Mouse (Mus musculus) heart, embryonic 14.5 days (tissue): Measurements from ENCODE around the gene Vstm2l. TPM values are rescaled to one million over a fixed set of nuclear protein-coding genes. Genes with fewer than 3 reads are reported as not detected.

Experiments used
- ATAC-seq: fragments of 200-750 bp; cut with Nextera tagmentation; 2 replicates; pipeline ENCODE4 v1.8.0; 2017; ENCODE audit warnings: low read depth, moderate TSS enrichment; ENCODE audit not compliant: insufficient number of reproducible peaks, insufficient read depth, low FRiP score
- H3K27ac ChIP-seq, 2 experiments: fragments of 200-500 bp in 1 of 2; fragments of 300-500 bp in 1 of 2; sonication (generic) in 1 of 2; replicated peaks in 1 of 2; 2 replicates each; pipeline ENCODE4 v1.5.1; 2012 to 2014; ENCODE audit warnings: low read depth in 2 of 2, low read length in 2 of 2, control low read depth in 1 of 2, mild to moderate bottlenecking in 1 of 2, mixed read lengths in 1 of 2; ENCODE audit not compliant: control insufficient read depth in 1 of 2, insufficient read depth in 1 of 2
- H3K27me3 ChIP-seq: fragments of 300-500 bp; sonication (generic); 2 replicates; pipeline ENCODE4 v1.6.1; 2014; ENCODE audit warnings: mild to moderate bottlenecking, low read length, control low read depth; ENCODE audit not compliant: control insufficient read depth, insufficient read depth
- H3K36me3 ChIP-seq: fragments of 300-500 bp; sonication (generic); 2 replicates; pipeline ENCODE4 v1.6.1; 2014; ENCODE audit warnings: mild to moderate bottlenecking, control low read depth, low read length, mixed read lengths; ENCODE audit not compliant: control insufficient read depth, insufficient read depth
- H3K4me1 ChIP-seq, 2 experiments: fragments of 200-500 bp in 1 of 2; fragments of 300-500 bp in 1 of 2; sonication (generic) in 1 of 2; 2 replicates each; pipeline ENCODE4 v1.6.1; 2012 to 2014; ENCODE audit warnings: low read length in 2 of 2, control low read depth in 1 of 2, mixed read lengths in 1 of 2; ENCODE audit not compliant: control insufficient read depth in 2 of 2, insufficient read depth in 2 of 2
- H3K4me2 ChIP-seq: fragments of 300-500 bp; sonication (generic); 2 replicates; pipeline ENCODE4 v1.6.1; 2014; ENCODE audit warnings: mild to moderate bottlenecking, low read length
- H3K4me3 ChIP-seq, 2 experiments: fragments of 200-500 bp in 1 of 2; fragments of 300-500 bp in 1 of 2; sonication (generic) in 1 of 2; 2 replicates each; pipeline ENCODE4 v1.5.1; 2012 to 2014; ENCODE audit warnings: low read length in 2 of 2, mild to moderate bottlenecking in 2 of 2, control low read depth in 1 of 2, low read depth in 1 of 2, moderate library complexity in 1 of 2; ENCODE audit not compliant: control insufficient read depth in 1 of 2, insufficient read depth in 1 of 2
- H3K9ac ChIP-seq: fragments of 300-500 bp; sonication (generic); 2 replicates; pipeline ENCODE4 v1.6.1; 2014; ENCODE audit warnings: mild to moderate bottlenecking, low read length
- H3K9me3 ChIP-seq: fragments of 300-500 bp; sonication (generic); 2 replicates; pipeline ENCODE4 v1.6.1; 2016; ENCODE audit warnings: low read length, control low read depth; ENCODE audit not compliant: control insufficient read depth
- WGBS: fragments of 180-500 bp; shearing (Covaris S2); extraction: QIAGEN DNeasy Blood & Tissue Kit; methylation state at CpG from one replicate; pipeline ENCODE4 v1.1.7; 2014; 5-methylcytosine and 5-hydroxymethylcytosine counted together
- polyA plus RNA-seq: library from polyadenylated mRNA; unstranded; fragments of >200 nt; fragmentation: Nextera tagmentation; extraction: Ambion mirVana; gene quantifications from 2 replicates; pipeline ENCODE4 v1.2.1, GENCODE M21; 2014

Gene Vstm2l
- polyA plus RNA-seq = not detected in 2 replicates

GRCm38 (mm10) chr2:157914105-157914764, at the start of gene Vstm2l:
Vstm2l (plus strand) TSS chr2:157914653.
- H3K27me3 ChIP-seq = peaks cover 62% of the 10 kb centered on the region
- H3K27ac ChIP-seq = no peak within 1 kb of the TSS
- no peak within 1 kb of the TSS for H3K9ac ChIP-seq
- WGBS = 3% methylated on average over 62 of the region's 62 CpGs
- H3K4me2 ChIP-seq = peak within 1 kb of the TSS; percentile 46
- no peaks in the 10 kb centered on the region for H3K9me3 ChIP-seq
- peaks cover 0 to 2% of the 10 kb centered on the region in 2 experiments; a peak in 2 of 4 replicates for H3K4me1 ChIP-seq
- H3K36me3 ChIP-seq = no peaks in the 10 kb centered on the region
- no peak for ATAC-seq
- peak within 1 kb of the TSS in 1 of 2 experiments; percentile 17; a peak in 2 of 4 replicates for H3K4me3 ChIP-seq

- H3K36me3 ChIP-seq = 0 out of 2 replicates have a peak, but pooled peaks cover 4% of the 10 kb centered on the region
- H3K9ac ChIP-seq = no peak overlapping the region
- ATAC-seq = no peak
- H3K27ac ChIP-seq = no peak overlapping the region
- H3K27me3 ChIP-seq = no peaks in the 10 kb centered on the region
- no peaks in the 10 kb centered on the region for H3K9me3 ChIP-seq
- no peak overlapping the region for H3K4me3 ChIP-seq
- H3K4me1 ChIP-seq = peaks cover 0 to 2% of the 10 kb centered on the region in 2 experiments; a peak in 1 of 4 replicates
- H3K4me2 ChIP-seq = no peak overlapping the region
- 87% methylated on average over 3 of the region's 3 CpGs for WGBS
Observed at GRCm38 (mm10) chr2:157867126-157867525, 47.3 kb upstream of the Vstm2l start.

GRCm38 (mm10) chr2:157870247-157870646, 44.2 kb upstream of the Vstm2l start:
- Histone ChIP-seq H3K27me3 (no peaks in the 10 kb centered on the region), H3K27ac (no peak overlapping the region), H3K9me3 (no peaks in the 10 kb centered on the region), H3K4me3 (no peak overlapping the region), H3K4me1 (no peaks in the 10 kb centered on the region), H3K9ac (no peak overlapping the region), H3K36me3 (0 out of 2 replicates have a peak, but pooled peaks cover 4% of the 10 kb centered on the region), H3K4me2 (no peak overlapping the region)
- WGBS = 90% methylated on average over 6 of the region's 6 CpGs
- ATAC-seq = no peak

- H3K4me3 ChIP-seq = no peak overlapping the region
- no peak for ATAC-seq
- 67% methylated on average over 6 of the region's 6 CpGs for WGBS
- H3K4me1 ChIP-seq = no peaks in the 10 kb centered on the region
- H3K27ac ChIP-seq = no peak overlapping the region
- H3K9ac ChIP-seq = no peak overlapping the region
- H3K36me3 ChIP-seq = peaks cover 4% of the 10 kb centered on the region; the same call in 1 of the 2 replicates
- H3K9me3 ChIP-seq = no peaks in the 10 kb centered on the region
- no peaks in the 10 kb centered on the region for H3K27me3 ChIP-seq
- H3K4me2 ChIP-seq = no peak overlapping the region
Observed at GRCm38 (mm10) chr2:157873223-157873622, 41.2 kb upstream of the Vstm2l start.

- Histone ChIP-seq H3K36me3 (peaks cover 4% of the 10 kb centered on the region; the same call in 1 of the 2 replicates), H3K27me3 (no peaks in the 10 kb centered on the region), H3K4me3 (no peak overlapping the region), H3K4me1 (no peaks in the 10 kb centered on the region), H3K9ac (no peak overlapping the region), H3K4me2 (no peak overlapping the region), H3K27ac (no peak overlapping the region), H3K9me3 (no peaks in the 10 kb centered on the region)
- 70% methylated on average over 1 of the region's 1 CpGs for WGBS
- ATAC-seq = no peak
Observed at GRCm38 (mm10) chr2:157873691-157874090, 40.8 kb upstream of the Vstm2l start.

GRCm38 (mm10) chr2:157875111-157875510, 39.3 kb upstream of the Vstm2l start:
- Histone ChIP-seq H3K4me1 (no peaks in the 10 kb centered on the region), H3K27ac (no peak overlapping the region), H3K9ac (no peak overlapping the region), H3K9me3 (no peaks in the 10 kb centered on the region), H3K4me3 (no peak overlapping the region), H3K4me2 (no peak overlapping the region), H3K27me3 (peaks cover under 1% of the 10 kb centered on the region; the same call in 1 of the 2 replicates), H3K36me3 (peaks cover 4% of the 10 kb centered on the region)
- no peak for ATAC-seq
- WGBS = 79% methylated on average over 8 of the region's 8 CpGs

GRCm38 (mm10) chr2:157877394-157877793, 37.1 kb upstream of the Vstm2l start:
- WGBS = 87% methylated on average over 3 of the region's 3 CpGs
- no peak for ATAC-seq
- Histone ChIP-seq H3K36me3 (no peaks in the 10 kb centered on the region; the same call in none of the 2 replicates), H3K4me1 (peaks cover 5 to 6% of the 10 kb centered on the region in 2 experiments; a peak in 3 of 4 replicates), H3K9me3 (no peaks in the 10 kb centered on the region), H3K27me3 (peaks cover 5% of the 10 kb centered on the region; the same call in 1 of the 2 replicates), H3K4me3 (no peak overlapping the region), H3K27ac (no peak overlapping the region), H3K4me2 (no peak overlapping the region), H3K9ac (no peak overlapping the region)
